Mouse (Mus musculus) midbrain, postnatal 0 days (tissue): ENCODE data around the gene Slc50a1. TPM values are rescaled to one million over a fixed set of nuclear protein-coding genes. Genes with fewer than 3 reads are reported as not detected.

Experiments used
- ATAC-seq: fragments of 200-750 bp; cut with Nextera tagmentation; 2 replicates; pipeline ENCODE4 v1.8.0; 2017; ENCODE audit warnings: moderate number of reproducible peaks, mild to moderate bottlenecking, moderate TSS enrichment, moderate library complexity; ENCODE audit not compliant: low FRiP score
- DNase-seq: peaks from one replicate; pipeline ENCODE4 v3.0.0-alpha.2; 2015; ENCODE audit warnings: low spot score
- H3K27ac ChIP-seq: fragments of 300-500 bp; sonication (generic); 2 replicates; pipeline ENCODE4 v1.5.1; 2014; ENCODE audit warnings: low read depth, mild to moderate bottlenecking, low read length, mixed read lengths
- H3K27me3 ChIP-seq: fragments of 300-500 bp; sonication (generic); 2 replicates; pipeline ENCODE4 v1.6.1; 2014; ENCODE audit warnings: low read length, control low read depth, mixed read lengths; ENCODE audit not compliant: insufficient read depth
- H3K36me3 ChIP-seq: fragments of 300-500 bp; sonication (generic); 2 replicates; pipeline ENCODE4 v1.6.1; 2014; ENCODE audit warnings: low read length, control low read depth, mixed read lengths; ENCODE audit not compliant: insufficient read depth
- H3K4me1 ChIP-seq: fragments of 300-500 bp; sonication (generic); 2 replicates; pipeline ENCODE4 v1.6.1; 2014; ENCODE audit warnings: mild to moderate bottlenecking, control low read depth, antibody characterized with exemption, low read length, mixed read lengths; ENCODE audit not compliant: insufficient read depth
- H3K4me2 ChIP-seq: fragments of 300-500 bp; sonication (generic); 2 replicates; pipeline ENCODE4 v1.6.1; 2014; ENCODE audit warnings: low read depth, mild to moderate bottlenecking, low read length, mixed read lengths; ENCODE audit not compliant: poor library complexity, severe bottlenecking
- H3K4me3 ChIP-seq: fragments of 300-500 bp; sonication (generic); 2 replicates; pipeline ENCODE4 v1.5.1; 2014; ENCODE audit warnings: low read depth, mild to moderate bottlenecking, low read length, moderate library complexity
- H3K9ac ChIP-seq: fragments of 300-500 bp; sonication (generic); replicated peaks from 2 replicates; pipeline ENCODE4 v1.6.1; 2014; ENCODE audit warnings: mild to moderate bottlenecking, low read length, moderate library complexity, mixed read lengths; ENCODE audit not compliant: poor library complexity, severe bottlenecking
- H3K9me3 ChIP-seq: fragments of 300-500 bp; sonication (generic); 2 replicates; pipeline ENCODE4 v1.6.1; 2016; ENCODE audit warnings: low read length, control low read depth
- CTCF ChIP-seq: IDR thresholded peaks from 2 replicates; pipeline ENCODE4 v1.5.1; 2016; ENCODE audit warnings: antibody characterized with exemption, mild to moderate bottlenecking
- WGBS: fragments of 180-500 bp; shearing (Covaris S2); extraction: QIAGEN DNeasy Blood & Tissue Kit; methylation state at CpG from one replicate; pipeline ENCODE4 v1.1.7; 2014; 5-methylcytosine and 5-hydroxymethylcytosine counted together
- polyA plus RNA-seq: library from polyadenylated mRNA; unstranded; fragments of >200 nt; fragmentation: Nextera tagmentation; extraction: Ambion mirVana; gene quantifications from 2 replicates; pipeline ENCODE4 v1.2.1, GENCODE M21; 2015
- total RNA-seq: library from RNA; depleted of rRNA; stranded (reverse); fragments of >200 nt; gene quantifications from 2 replicates; pipeline ENCODE4 v1.2.3, GENCODE M21; 2014

Slc50a1 gene
- total and polyA plus RNA-seq, 2 experiments from 2014 or later: 32.0 to 42.4 TPM

DNA sequence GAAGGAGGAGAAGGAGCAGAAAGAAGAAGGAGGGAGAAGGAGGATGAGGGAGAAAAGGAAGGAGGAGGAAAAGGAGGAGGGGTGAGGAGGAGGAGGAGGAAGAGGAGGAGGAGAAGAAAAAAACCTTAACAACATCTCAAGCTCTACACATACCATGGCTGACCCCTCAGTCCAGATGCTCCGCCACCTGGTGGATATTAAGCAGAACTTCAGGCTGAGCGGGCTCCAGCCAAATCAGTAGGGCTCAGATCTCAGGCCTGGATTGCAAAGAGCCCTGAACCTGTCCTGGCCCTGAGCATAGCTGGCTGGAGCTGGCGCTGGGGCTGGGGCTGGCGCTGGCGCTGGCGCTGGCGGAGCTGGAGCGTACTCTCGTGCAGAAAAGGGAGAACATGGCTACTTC, 37.7 kb upstream of the Slc50a1 start:
- ATAC-seq: peak; percentile 69

DNA sequence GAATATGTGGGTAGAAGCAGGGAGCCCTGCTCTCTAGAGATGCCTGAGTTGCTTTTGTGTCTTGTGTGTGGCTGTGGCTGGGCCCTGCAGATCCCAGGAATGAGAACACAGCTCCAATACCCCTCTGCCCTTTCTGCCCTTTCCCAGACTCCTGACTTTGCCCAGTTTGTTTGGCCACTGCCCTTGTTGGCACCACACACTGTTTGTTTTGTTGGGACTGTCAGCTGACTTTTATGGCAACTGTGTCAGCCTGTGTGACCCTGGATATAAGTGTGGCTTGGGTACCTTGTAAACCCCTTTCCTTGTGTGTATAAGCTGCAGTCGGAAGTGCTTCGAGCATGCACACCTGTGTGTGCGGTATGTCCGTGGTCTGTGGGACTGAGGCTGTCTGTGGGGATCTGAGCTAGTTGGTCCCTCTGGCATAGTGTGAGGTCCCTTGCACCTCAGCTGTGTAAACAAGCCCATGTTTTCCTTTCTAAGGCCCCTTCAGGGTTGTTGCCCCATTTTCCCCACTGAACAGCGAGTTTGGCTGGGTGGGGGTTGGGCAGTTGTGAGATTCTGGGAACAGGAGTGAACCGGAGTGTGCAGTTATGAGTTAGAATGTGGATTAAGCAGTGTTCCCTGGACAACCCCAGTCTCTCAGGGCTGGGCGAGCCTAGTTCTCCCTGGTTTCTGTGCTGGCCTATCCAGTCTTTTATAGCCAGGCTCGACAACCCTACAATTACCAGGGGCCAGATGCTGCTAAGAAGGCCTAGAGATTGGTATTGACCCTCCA, 35.4 kb upstream of the Slc50a1 start:
- Histone ChIP-seq H3K4me2 (no peak overlapping the region), H3K27ac (no peak overlapping the region), H3K9me3 (no peaks in the 10 kb centered on the region), H3K36me3 (no peaks in the 10 kb centered on the region), H3K4me1 (no peaks in the 10 kb centered on the region), H3K27me3 (no peaks in the 10 kb centered on the region), H3K4me3 (no peak overlapping the region), H3K9ac (no peak overlapping the region)
- WGBS: 81% methylated on average over 8 of the region's 8 CpGs
- no peak for DNase-seq
- no peak for TF ChIP-seq CTCF
- no peak for ATAC-seq

More for the DNA sequence above, 37.7 kb upstream of the Slc50a1 start:
- Histone ChIP-seq H3K9ac (no peak overlapping the region), H3K4me3 (no peak overlapping the region), H3K4me2 (no peak overlapping the region), H3K27ac (no peak overlapping the region), H3K4me1 (no peaks in the 10 kb centered on the region), H3K27me3 (no peaks in the 10 kb centered on the region), H3K9me3 (no peaks in the 10 kb centered on the region), H3K36me3 (peaks cover 2% of the 10 kb centered on the region; the same call in 1 of the 2 replicates)
- peak; percentile 92 for TF ChIP-seq CTCF
- 3% methylated on average over 9 of the region's 9 CpGs for WGBS
- peak; percentile 83 for DNase-seq

DNA sequence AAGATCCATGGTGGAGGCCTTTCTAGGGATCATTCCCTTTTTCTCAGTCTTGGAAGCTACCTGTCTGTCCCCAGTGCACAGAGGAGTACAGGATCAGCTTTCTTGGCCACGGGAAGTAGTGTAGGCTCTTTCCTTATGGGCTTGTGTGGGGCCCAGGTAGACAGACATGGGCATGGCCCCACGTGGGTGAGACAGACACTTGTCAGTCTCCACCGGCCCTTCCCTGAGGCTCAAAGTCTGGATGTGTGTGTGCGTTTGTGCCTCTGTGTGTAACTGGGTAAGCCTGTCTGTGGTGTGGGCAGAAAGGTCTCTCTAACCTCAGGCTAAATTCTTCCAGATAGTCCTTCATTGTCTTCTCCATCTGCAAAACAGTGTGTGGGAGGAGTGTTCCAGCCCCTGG, 34.7 kb upstream of the Slc50a1 start:
- Histone ChIP-seq H3K4me1 (no peaks in the 10 kb centered on the region), H3K9ac (no peak overlapping the region), H3K9me3 (no peaks in the 10 kb centered on the region), H3K27ac (no peak overlapping the region), H3K36me3 (no peaks in the 10 kb centered on the region), H3K4me2 (no peak overlapping the region), H3K27me3 (no peaks in the 10 kb centered on the region), H3K4me3 (no peak overlapping the region)
- ATAC-seq: no peak
- no peak for TF ChIP-seq CTCF
- 73% methylated on average over 4 of the region's 4 CpGs for WGBS
- no peak for DNase-seq

DNA sequence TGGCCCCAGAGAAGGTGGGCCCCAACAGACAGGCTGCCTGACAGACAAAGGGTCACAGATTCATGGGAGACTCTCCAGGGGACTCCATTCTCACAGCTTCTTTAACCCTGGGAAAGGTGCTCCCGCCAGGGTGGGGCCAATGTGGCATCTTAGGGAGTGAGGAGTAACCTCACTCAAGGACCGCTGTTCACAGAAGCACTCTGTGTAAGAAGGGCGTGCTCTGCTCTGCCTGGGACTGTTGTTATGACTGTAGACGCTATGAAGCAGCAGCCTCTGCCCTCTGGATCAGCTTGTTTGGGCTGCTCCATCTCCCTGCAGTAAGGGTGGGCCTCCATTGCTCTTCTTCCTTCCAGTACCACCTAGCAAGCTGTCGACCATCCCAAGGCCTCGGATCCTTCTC, 34.1 kb upstream of the Slc50a1 start:
- H3K9me3 ChIP-seq: no peaks in the 10 kb centered on the region
- TF ChIP-seq CTCF: no peak
- no peak overlapping the region for H3K9ac ChIP-seq
- no peaks in the 10 kb centered on the region for H3K36me3 ChIP-seq
- no peak for ATAC-seq
- no peaks in the 10 kb centered on the region for H3K4me1 ChIP-seq
- H3K4me2 ChIP-seq: no peak overlapping the region
- no peaks in the 10 kb centered on the region for H3K27me3 ChIP-seq
- no peak for DNase-seq
- no peak overlapping the region for H3K4me3 ChIP-seq
- no peak overlapping the region for H3K27ac ChIP-seq
- WGBS: 59% methylated on average over 6 of the region's 6 CpGs

DNA sequence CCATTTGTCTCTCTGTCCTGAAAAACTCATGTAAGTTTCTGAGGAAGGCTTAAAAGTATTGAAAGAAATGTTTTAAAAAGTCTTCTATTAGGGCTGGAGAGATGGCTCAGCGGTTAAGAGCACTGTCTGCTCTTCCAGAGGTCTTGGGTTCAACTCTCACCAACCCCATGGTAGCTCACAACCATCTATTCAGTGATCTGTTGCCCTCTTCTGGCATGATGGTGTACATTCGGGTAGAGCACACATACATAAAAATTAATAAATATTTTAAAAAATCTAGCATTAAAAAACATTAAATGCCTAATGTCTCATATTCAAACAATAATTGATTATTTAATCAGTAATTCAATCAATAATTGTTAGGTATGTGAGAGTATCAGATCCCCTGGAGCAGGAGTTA, 30.1 kb upstream of the Slc50a1 start:
- Histone ChIP-seq H3K4me2 (no peak overlapping the region), H3K36me3 (no peaks in the 10 kb centered on the region), H3K9me3 (no peaks in the 10 kb centered on the region), H3K4me1 (no peaks in the 10 kb centered on the region), H3K4me3 (no peak overlapping the region), H3K9ac (no peak overlapping the region), H3K27me3 (no peaks in the 10 kb centered on the region), H3K27ac (no peak overlapping the region)
- 72% methylated on average over 2 of the region's 2 CpGs for WGBS
- DNase-seq (no peak), ATAC-seq (no peak)
- TF ChIP-seq CTCF: peak; percentile 33

DNA sequence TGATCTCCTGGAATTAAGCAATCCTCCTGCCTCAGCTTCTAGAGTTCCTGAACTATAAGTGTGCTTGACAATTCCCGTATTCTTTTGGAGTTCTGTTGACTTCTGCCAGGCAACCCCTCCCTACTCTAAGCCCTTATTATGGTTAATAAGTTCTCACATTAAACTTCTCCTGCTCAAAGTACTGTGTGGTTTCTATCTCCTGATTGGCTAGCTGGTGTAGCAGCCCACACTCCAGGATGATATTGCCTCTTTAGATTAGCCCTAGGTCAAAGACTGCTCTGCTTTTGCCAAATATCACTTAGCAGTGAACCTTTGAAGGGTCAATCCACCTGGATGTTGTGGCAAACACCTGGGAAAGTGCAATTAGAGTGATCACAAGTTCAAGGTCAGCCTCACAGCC, 29.7 kb upstream of the Slc50a1 start:
- no peak for ATAC-seq
- H3K4me1 ChIP-seq: no peaks in the 10 kb centered on the region
- no peak for TF ChIP-seq CTCF
- DNase-seq: no peak
- no peaks in the 10 kb centered on the region for H3K36me3 ChIP-seq
- H3K9me3 ChIP-seq: no peaks in the 10 kb centered on the region
- H3K4me3 ChIP-seq: no peak overlapping the region
- no peaks in the 10 kb centered on the region for H3K27me3 ChIP-seq
- no peak overlapping the region; the same call in 1 of the 2 replicates for H3K9ac ChIP-seq
- H3K4me2 ChIP-seq: peak overlapping the region; percentile 36
- no peak overlapping the region for H3K27ac ChIP-seq
- WGBS: 58% methylated on average over 1 of the region's 1 CpGs
